In the genomic region with DNA sequence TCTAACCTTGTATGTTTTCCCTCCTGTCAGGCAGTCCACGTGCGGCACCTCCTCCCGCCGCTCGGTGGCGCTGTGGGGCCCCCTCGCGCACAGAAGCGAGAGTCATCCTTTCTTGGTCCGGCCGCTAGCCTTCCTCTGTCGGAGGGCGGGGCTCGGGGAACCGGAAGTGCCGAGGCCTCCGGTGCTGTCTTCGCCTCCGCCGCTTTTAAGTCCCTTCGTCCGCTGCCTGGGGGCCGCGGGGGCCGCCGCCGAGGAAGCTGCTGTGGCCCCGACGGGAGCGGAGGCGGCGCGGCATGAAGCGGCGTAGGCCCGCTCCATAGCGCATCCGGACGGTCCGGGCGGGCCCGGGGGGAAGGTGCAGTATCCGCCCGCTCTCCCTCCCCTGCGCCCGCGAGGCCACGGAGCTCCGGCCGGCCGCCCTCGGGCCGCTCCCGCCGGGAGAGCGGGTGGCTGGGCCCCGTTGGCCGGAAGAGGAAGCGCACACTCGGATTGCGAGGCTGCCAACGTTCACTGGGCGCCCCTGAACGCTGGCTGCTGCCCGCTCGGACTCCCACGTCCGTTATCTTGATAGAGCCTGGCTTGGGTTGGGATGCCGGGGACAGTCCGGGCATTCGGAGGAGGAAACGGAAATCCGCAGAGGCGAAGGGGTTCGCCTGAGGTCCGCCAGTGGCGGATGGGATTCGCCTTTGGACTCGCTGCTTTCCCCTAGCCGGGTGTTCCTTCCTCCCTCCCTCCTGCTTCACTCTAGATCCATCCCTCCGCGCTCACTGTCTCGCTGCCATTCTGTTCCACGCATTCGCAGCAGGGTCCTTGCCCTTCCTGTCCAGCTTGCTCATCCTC, we compare ENCODE assay signal across 8 mouse cellular contexts. TPM values are rescaled to one million over a fixed set of nuclear protein-coding genes. Genes with fewer than 3 reads are reported as not detected.
DNase-seq lines count a peak whose midpoint lies in the region; ATAC-seq and TF ChIP-seq lines count a peak whose summit lies in the region.

A gene (plus strand): TSS at position 146 of the 840 bp plus-strand sequence.

- peak; percentile 97 for TF ChIP-seq CTCF in gastrocnemius, adult 2 months (IDR thresholded peaks at IDR 0.05)
- peak; percentile 96 for TF ChIP-seq CTCF in hindbrain, postnatal 0 days (IDR thresholded peaks at IDR 0.05; ENCODE audit: low read depth)
- peak; percentile 99 for TF ChIP-seq CTCF in left cerebral cortex, adult 2 months (IDR thresholded peaks at IDR 0.05)

- H3K27me3 ChIP-seq in hindbrain, postnatal 0 days (ENCODE audit: insufficient read depth, low read length): no peaks in the 10 kb centered on the region

- H3K27ac ChIP-seq in gastrocnemius, adult 2 months: peak within 1 kb of the TSS; percentile 98
- peak within 1 kb of the TSS; percentile 96 for H3K27ac ChIP-seq in hindbrain, postnatal 0 days
- H3K27ac ChIP-seq in left cerebral cortex, adult 2 months: peak within 1 kb of the TSS; percentile 98

- under 1% methylated on average over 62 of the region's 85 CpGs for WGBS in hindbrain, postnatal 0 days

- peak within 1 kb of the TSS; percentile 99 for H3K9ac ChIP-seq in hindbrain, postnatal 0 days (replicated peaks; ENCODE audit: low read length)

- intact Hi-C loops in gastrocnemius, adult 2 months (cut with DNase I): loop anchor here (5.0 kb wide), 1 partner anchor 85 kb away; no protein-coding TSS in a partner anchor
- intact Hi-C loops in left cerebral cortex, adult 2 months (cut with DNase I): loop anchor here (5.0 kb wide), 1 partner anchor 90 kb away; no protein-coding TSS in a partner anchor

- DNase-seq in WW6 (ENCODE audit: low read depth, low spot score): peak; percentile 89
- peak; percentile 91 to 96 for DNase-seq in cerebellum, postnatal 4 days (ENCODE audit: low spot score in 2 of 2)
- DNase-seq in gastrocnemius, adult 2 months: peak; percentile 96
- DNase-seq in hindbrain, postnatal 0 days (ENCODE audit: low spot score): peak; percentile 96
- peak; percentile 92 for DNase-seq in left cerebral cortex, adult 2 months (ENCODE audit: extremely low spot score in 1 of 2, low spot score in 2 of 2)
- DNase-seq in right cerebral cortex, adult 2 months (ENCODE audit: low spot score in 2 of 2): peak; percentile 91 to 94
- DNase-seq in urinary bladder, postnatal 14 days (ENCODE audit: low spot score): peak; percentile 94

- peak within 1 kb of the TSS; percentile 91 for H3K4me2 ChIP-seq in hindbrain, postnatal 0 days (ENCODE audit: low read depth, low read length)

- peak within 1 kb of the TSS; percentile 99 for H3K4me3 ChIP-seq in gastrocnemius, adult 2 months
- peak within 1 kb of the TSS; percentile 99 for H3K4me3 ChIP-seq in hindbrain, postnatal 0 days (ENCODE audit: low read length)
- peak within 1 kb of the TSS; percentile 77 for H3K4me3 ChIP-seq in left cerebral cortex, adult 2 months

- 0 out of 2 replicates have a peak, but pooled peaks cover 3% of the 10 kb centered on the region for H3K4me1 ChIP-seq in hindbrain, postnatal 0 days (ENCODE audit: insufficient read depth, low read length)

- ATAC-seq in hindbrain, postnatal 0 days: peak; percentile 95
- peak; percentile 97 for ATAC-seq in megakaryocyte, adult 5-6 weeks (ENCODE audit: poor library complexity, severe bottlenecking)

- no peaks in the 10 kb centered on the region for H3K36me3 ChIP-seq in hindbrain, postnatal 0 days (ENCODE audit: insufficient read depth, low read length)

- no peaks in the 10 kb centered on the region for H3K9me3 ChIP-seq in hindbrain, postnatal 0 days (ENCODE audit: low read length)

RNA-seq across cellular contexts. Expression of the gene that starts here (rescaled TPM):
- total RNA-seq in gastrocnemius, adult 2 months (2021): 100 to 1,000 TPM in 1 of 2 experiments, 10 to 100 TPM in 1; 95.9 to 112 TPM
- 77.2 and 84.1 TPM in 2 replicates for total RNA-seq in hindbrain, postnatal 0 days (2014; rRNA removed)
- polyA plus RNA-seq in hindbrain, postnatal 0 days (2015; fragmentation: Nextera tagmentation; extraction: Ambion mirVana): 26.9 and 27.7 TPM in 2 replicates
- total RNA-seq in left cerebral cortex, adult 2 months (2021): 100 to 1,000 TPM; 166 to 172 TPM
- total RNA-seq in megakaryocyte, adult 5-6 weeks (2015): 61.6 and 75.7 TPM in 2 replicates
- total RNA-seq in megakaryocyte, adult 5-6 weeks (2017): 93.8 and 113 TPM in 2 replicates

Comparison
In these comparisons a context has a peak if more than half of its experiments do, and no peak if none do; other contexts are left out.
1. Peak in every context shown above with its lines: DNase-seq, ATAC-seq, H3K4me3 ChIP-seq and H3K27ac ChIP-seq.